Mouse (Mus musculus): Measurements from ENCODE around the gene Gm43951. TPM values are rescaled to one million over a fixed set of nuclear protein-coding genes. Genes with fewer than 3 reads are reported as not detected.
"Not testable (repeated sequence)": the region's sequence is repeated elsewhere in the genome, so short reads cannot be mapped to it uniquely, and the experiment has no call there.

Gm43951 gene
- total and polyA plus RNA-seq, 3 experiments: 0.15 to 0.81 (median 0.35) TPM

DNA sequence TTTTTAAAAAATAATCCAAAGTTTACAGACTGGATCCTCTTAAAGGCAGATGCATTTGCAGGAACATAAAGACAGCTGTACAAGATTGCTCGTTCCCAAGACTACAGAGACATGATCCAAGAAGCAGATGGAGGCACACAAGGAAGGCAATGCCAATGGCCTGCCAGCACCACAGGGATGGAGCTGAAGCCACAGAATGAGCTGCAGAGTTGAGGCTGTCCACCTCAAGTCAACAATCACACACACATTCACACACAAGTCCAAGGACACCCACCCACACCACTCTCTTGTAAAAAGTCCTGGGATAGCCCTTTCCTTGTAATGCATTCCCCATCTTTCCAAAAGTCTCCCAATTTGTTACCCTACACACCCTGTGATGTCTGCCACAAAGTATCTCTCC, 3.2 kb downstream of the Gm43951 start:
- DNase-seq: no peak

DNA sequence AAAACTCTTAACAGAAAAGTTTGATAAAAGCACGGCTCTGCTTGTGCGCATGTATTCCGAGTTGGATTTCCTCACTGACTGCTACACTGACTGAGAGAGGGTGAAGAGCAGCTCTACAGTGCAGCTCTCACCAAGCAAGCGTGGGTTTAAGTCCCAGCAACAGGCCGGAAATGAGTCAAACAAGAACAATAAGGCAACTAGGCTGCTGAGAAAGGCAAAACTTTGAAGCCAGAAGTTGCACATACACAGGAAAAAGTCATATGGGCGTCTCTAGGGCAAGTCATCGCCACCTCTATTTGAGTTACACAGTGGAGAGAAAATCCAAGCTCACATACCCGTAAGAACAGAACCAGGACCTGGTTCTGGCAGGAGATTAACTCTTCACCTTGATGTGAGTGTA, 10.1 kb downstream of the Gm43951 start:
- no peak for DNase-seq

GRCm38 (mm10) chr11:72194259-72194658, 12.4 kb downstream of the Gm43951 start:
- DNase-seq: no peak

GRCm38 (mm10) chr11:72190857-72191256, 15.8 kb downstream of the Gm43951 start:
- DNase-seq: no peak

- no peak for DNase-seq
These were observed 22.4 kb downstream of the Gm43951 start for GRCm38 (mm10) chr11:72184252-72184651.

DNA sequence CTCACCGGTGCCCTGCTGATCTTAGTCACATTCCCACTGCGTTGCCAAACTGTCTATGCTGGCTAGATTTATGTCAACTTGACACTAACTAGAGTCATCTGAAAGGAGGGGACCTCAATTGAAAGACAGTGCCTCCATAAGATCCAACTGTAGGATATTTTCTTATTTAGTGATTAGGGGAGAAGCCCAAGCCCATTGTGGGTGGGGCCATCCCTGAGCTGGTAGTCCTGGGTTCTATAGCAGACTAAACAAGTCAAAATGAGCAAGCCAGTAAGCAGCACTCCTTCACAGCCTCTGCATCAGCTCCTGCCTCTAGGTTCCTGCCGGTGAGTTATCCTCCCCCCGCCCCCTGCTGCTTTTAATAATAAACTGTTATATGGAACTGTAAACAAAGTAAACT, 25.5 kb downstream of the Gm43951 start:
- DNase-seq: no peak

- DNase-seq: no peak
These were observed 26.1 kb downstream of the Gm43951 start for GRCm38 (mm10) chr11:72180556-72180955.

DNA sequence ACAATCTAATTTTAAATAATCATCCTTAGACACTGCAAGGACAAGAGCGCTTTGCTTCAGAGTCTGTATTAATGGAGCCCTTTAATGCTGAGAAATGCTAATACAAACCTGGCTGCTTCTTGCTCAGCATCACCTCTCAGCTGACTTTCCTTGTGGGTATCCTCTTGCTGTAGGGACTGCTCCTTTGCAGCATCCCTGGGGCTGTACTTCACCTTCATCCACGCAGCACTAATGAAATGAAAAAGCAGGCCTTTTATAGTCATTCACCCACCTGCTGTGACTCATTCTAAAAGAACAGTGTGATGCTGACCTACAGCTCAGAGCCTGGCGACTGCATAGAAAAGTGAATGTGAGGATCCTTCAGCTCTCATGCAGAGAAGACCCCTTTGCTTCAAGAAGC, 30.1 kb downstream of the Gm43951 start:
- DNase-seq: no peak

- no peak for DNase-seq
These were observed 30.7 kb downstream of the Gm43951 start for GRCm38 (mm10) chr11:72175966-72176365.

DNA sequence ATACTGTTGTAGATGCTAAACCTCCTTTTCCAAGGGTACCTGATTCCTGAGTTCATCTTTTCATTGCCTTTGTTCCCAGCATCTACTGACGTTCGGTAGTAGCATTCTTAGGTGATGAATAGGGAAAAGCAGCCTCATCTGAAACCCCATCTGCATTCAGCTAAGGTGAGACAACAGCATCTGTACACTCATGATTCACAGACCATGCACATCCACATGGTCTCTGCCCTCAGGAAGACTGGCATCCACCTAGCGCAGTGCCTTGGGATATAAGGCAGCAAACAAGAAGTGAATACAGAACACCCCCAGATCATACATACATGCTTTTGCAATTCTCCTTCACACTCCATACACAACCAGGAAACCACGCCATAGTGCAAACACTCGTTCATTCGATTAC, 31.9 kb downstream of the Gm43951 start:
- no peak for DNase-seq

DNA sequence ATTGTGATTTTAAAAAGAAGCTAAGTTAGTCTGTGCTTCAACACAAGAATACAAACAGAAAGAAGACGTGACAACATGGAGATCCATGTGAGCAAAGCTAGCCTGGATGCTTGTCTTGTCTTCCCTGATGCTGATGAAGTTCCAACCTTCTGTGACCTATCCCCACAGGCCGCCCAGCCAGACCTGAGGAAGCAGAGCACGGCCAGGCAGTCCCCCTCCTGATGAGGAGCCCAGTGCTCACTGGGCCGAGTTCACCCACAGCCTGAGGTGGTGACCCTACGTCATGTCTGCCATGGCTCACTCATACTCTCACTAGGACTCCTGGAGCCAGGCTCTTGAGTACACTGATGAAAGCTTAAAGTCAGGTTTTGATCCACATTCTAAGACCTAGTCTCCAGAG, 33.1 kb downstream of the Gm43951 start:
- no peak for DNase-seq

- not testable (repeated sequence) for DNase-seq
These were observed 34.7 kb downstream of the Gm43951 start for GRCm38 (mm10) chr11:72171906-72172305.

- no peak for DNase-seq
These were observed 36.8 kb downstream of the Gm43951 start for GRCm38 (mm10) chr11:72169871-72170270.

GRCm38 (mm10) chr11:72163198-72163597, 43.4 kb downstream of the Gm43951 start:
- no peak for DNase-seq

- DNase-seq: no peak
These were observed 50.0 kb downstream of the Gm43951 start for GRCm38 (mm10) chr11:72156624-72157023.

GRCm38 (mm10) chr11:72155981-72156428, 50.6 kb downstream of the Gm43951 start:
- no peak for DNase-seq

- peak; percentile 49 for DNase-seq
These were observed 51.3 kb downstream of the Gm43951 start for GRCm38 (mm10) chr11:72155186-72155980.

Other genes with a start within 250 kb of the Gm43951 start
- gene Aipl1, start 169.3 kb downstream of the Gm43951 start, total RNA-seq (2021): not detected
- gene Aipl1, start 169.3 kb downstream of the Gm43951 start, polyA plus RNA-seq (2012; rRNA removed): 0.06 and 0.07 TPM in 2 replicates
- gene Pimreg, start 164.8 kb downstream of the Gm43951 start, total RNA-seq (2021): 1 to 10 TPM; 1.7 to 2.8 TPM
- gene Pimreg, start 164.8 kb downstream of the Gm43951 start, polyA plus RNA-seq (2012; rRNA removed): 2.7 and 3.0 TPM in 2 replicates
- gene Pitpnm3, start 71.1 kb downstream of the Gm43951 start, total RNA-seq (2021): 1 to 10 TPM; 1.8 to 4.5 TPM
- 4.0 and 6.6 TPM in 2 replicates for gene Pitpnm3, start 71.1 kb downstream of the Gm43951 start, polyA plus RNA-seq (2012; rRNA removed)
- 1 to 10 TPM; 6.0 to 6.4 TPM for gene 4933427D14Rik, start 619 bp upstream of the Gm43951 start, total RNA-seq (2021)
- 3.1 and 3.3 TPM in 2 replicates for gene 4933427D14Rik, start 619 bp upstream of the Gm43951 start, polyA plus RNA-seq (2012; rRNA removed)
- gene Txndc17, start 707 bp upstream of the Gm43951 start, total RNA-seq (2021): 10 to 100 TPM; 76.6 to 77.6 TPM
- gene Txndc17, start 707 bp upstream of the Gm43951 start, polyA plus RNA-seq (2012; rRNA removed): 9.6 and 13.0 TPM in 2 replicates
- 10 to 100 TPM in 1 of 2 experiments, 1 to 10 TPM in 1; 9.4 to 11.6 TPM for gene Med31, start 8.8 kb upstream of the Gm43951 start, total RNA-seq (2021)
- gene Med31, start 8.8 kb upstream of the Gm43951 start, polyA plus RNA-seq (2012; rRNA removed): 3.6 and 4.4 TPM in 2 replicates
- gene Slc13a5, start 60.4 kb upstream of the Gm43951 start, total RNA-seq (2021): under 1 TPM; 0.20 to 0.38 TPM
- 0.08 and 0.12 TPM in 2 replicates for gene Slc13a5, start 60.4 kb upstream of the Gm43951 start, polyA plus RNA-seq (2012; rRNA removed)
- 10 to 100 TPM; 22.3 to 28.9 TPM for gene Xaf1, start 94.8 kb upstream of the Gm43951 start, total RNA-seq (2021)
- gene Xaf1, start 94.8 kb upstream of the Gm43951 start, polyA plus RNA-seq (2012; rRNA removed): 26.9 and 28.1 TPM in 2 replicates
- gene Fbxo39, start 107.6 kb upstream of the Gm43951 start, total RNA-seq (2021): not detected
- gene Fbxo39, start 107.6 kb upstream of the Gm43951 start, polyA plus RNA-seq (2012; rRNA removed): 0.06 TPM in 1 of 2 replicates, not detected in the other
- gene Tekt1, start 155.6 kb upstream of the Gm43951 start, total RNA-seq (2021): under 1 TPM; 0.21 to 0.86 TPM
- 0.07 and 0.17 TPM in 2 replicates for gene Tekt1, start 155.6 kb upstream of the Gm43951 start, polyA plus RNA-seq (2012; rRNA removed)
- 1 to 10 TPM; 2.4 to 2.5 TPM for gene Smtnl2, start 204.9 kb upstream of the Gm43951 start, total RNA-seq (2021)
- gene Smtnl2, start 204.9 kb upstream of the Gm43951 start, polyA plus RNA-seq (2012; rRNA removed): 4.4 and 5.6 TPM in 2 replicates
- gene Ggt6, start 228.7 kb upstream of the Gm43951 start, total RNA-seq (2021): 1 to 10 TPM in 1 of 2 experiments, under 1 TPM in 1; 0.83 to 4.7 TPM
- 8.5 and 13.4 TPM in 2 replicates for gene Ggt6, start 228.7 kb upstream of the Gm43951 start, polyA plus RNA-seq (2012; rRNA removed)
- 10 to 100 TPM; 68.0 to 86.1 TPM for gene Mybbp1a, start 234.5 kb upstream of the Gm43951 start, total RNA-seq (2021)
- gene Mybbp1a, start 234.5 kb upstream of the Gm43951 start, polyA plus RNA-seq (2012; rRNA removed): 31.6 and 37.9 TPM in 2 replicates